Mouse (Mus musculus): ENCODE results near the gene 1700061G19Rik. TPM values are rescaled to one million over a fixed set of nuclear protein-coding genes. Genes with fewer than 3 reads are reported as not detected.

Gene 1700061G19Rik
- 0.23 and 0.38 TPM in 2 replicates for polyA plus RNA-seq (2012; rRNA removed)

GRCm38 (mm10) chr17:56874936-56875651, at the start of gene 1700061G19Rik:
Gene 1700061G19Rik, plus strand, starts transcription at chr17:56875477.
- DNase-seq (ENCODE audit: low read depth), result no peak

- no peak for DNase-seq (ENCODE audit: low read depth)
Observed at GRCm38 (mm10) chr17:56826718-56827117, 48.6 kb upstream of the 1700061G19Rik start.

GRCm38 (mm10) chr17:56829171-56829570, 46.1 kb upstream of the 1700061G19Rik start:
- no peak for DNase-seq (ENCODE audit: low read depth)

GRCm38 (mm10) chr17:56829795-56830194, 45.5 kb upstream of the 1700061G19Rik start:
- no peak for DNase-seq (ENCODE audit: low read depth)

GRCm38 (mm10) chr17:56830411-56831110, 44.7 kb upstream of the 1700061G19Rik start, which contains the start of gene Rfx2:
Gene Rfx2, minus strand, starts transcription at chr17:56831013.
- no peak for DNase-seq (ENCODE audit: low read depth)

- DNase-seq (ENCODE audit: low read depth), result no peak
Observed at GRCm38 (mm10) chr17:56831111-56831816, 44.0 kb upstream of the 1700061G19Rik start.

- no peak for DNase-seq (ENCODE audit: low read depth)
Observed at GRCm38 (mm10) chr17:56832918-56833317, 42.4 kb upstream of the 1700061G19Rik start.

- no peak for DNase-seq (ENCODE audit: low read depth)
Observed at GRCm38 (mm10) chr17:56833381-56833780, 41.9 kb upstream of the 1700061G19Rik start.

- DNase-seq (ENCODE audit: low read depth), result no peak
Observed at GRCm38 (mm10) chr17:56836336-56836735, 38.9 kb upstream of the 1700061G19Rik start.

GRCm38 (mm10) chr17:56840524-56840923, 34.8 kb upstream of the 1700061G19Rik start:
- no peak for DNase-seq (ENCODE audit: low read depth)

GRCm38 (mm10) chr17:56842173-56842572, 33.1 kb upstream of the 1700061G19Rik start:
- no peak for DNase-seq (ENCODE audit: low read depth)

- DNase-seq (ENCODE audit: low read depth), result no peak
Observed at GRCm38 (mm10) chr17:56843678-56844077, 31.6 kb upstream of the 1700061G19Rik start.

GRCm38 (mm10) chr17:56848785-56849184, 26.5 kb upstream of the 1700061G19Rik start:
- no peak for DNase-seq (ENCODE audit: low read depth)

GRCm38 (mm10) chr17:56849710-56850109, 25.6 kb upstream of the 1700061G19Rik start:
- DNase-seq (ENCODE audit: low read depth), result no peak

GRCm38 (mm10) chr17:56851167-56851566, 24.1 kb upstream of the 1700061G19Rik start:
- no peak for DNase-seq (ENCODE audit: low read depth)

GRCm38 (mm10) chr17:56855421-56855820, 19.9 kb upstream of the 1700061G19Rik start:
- no peak for DNase-seq (ENCODE audit: low read depth)

- DNase-seq (ENCODE audit: low read depth), result no peak
Observed at GRCm38 (mm10) chr17:56858216-56858615, 17.1 kb upstream of the 1700061G19Rik start.

- no peak for DNase-seq (ENCODE audit: low read depth)
Observed at GRCm38 (mm10) chr17:56858922-56859321, 16.4 kb upstream of the 1700061G19Rik start.

- DNase-seq (ENCODE audit: low read depth), result no peak
Observed at GRCm38 (mm10) chr17:56861197-56861596, 14.1 kb upstream of the 1700061G19Rik start.

- no peak for DNase-seq (ENCODE audit: low read depth)
Observed at GRCm38 (mm10) chr17:56866071-56866470, 9.2 kb upstream of the 1700061G19Rik start.

GRCm38 (mm10) chr17:56869481-56869977, 5.7 kb upstream of the 1700061G19Rik start:
- no peak for DNase-seq (ENCODE audit: low read depth)

GRCm38 (mm10) chr17:56870287-56870953, 4.9 kb upstream of the 1700061G19Rik start:
- DNase-seq (ENCODE audit: low read depth), result no peak

All from gonadal fat pad, adult 2 months (tissue).